ENCODE assay signal across 8 mouse cellular contexts in genomic region chr19:6046294-6047153, GRCm38 (mm10). TPM values are rescaled to one million over a fixed set of nuclear protein-coding genes. Genes with fewer than 3 reads are reported as not detected.
A peak's percentile ranks its signal among the peaks of the same experiment; 100 is the strongest.
DNase-seq lines count a peak whose midpoint lies in the region; ATAC-seq and TF ChIP-seq lines count a peak whose summit lies in the region.

Gene Syvn1, plus strand, starts transcription at chr19:6046576.

- under 1% methylated on average over 65 of the region's 65 CpGs for WGBS in hindbrain, embryonic 14.5 days

- DNase-seq in Patski (ENCODE audit: low read depth, low spot score), result peak; percentile 96
- DNase-seq in cerebellum, postnatal 25 days, result peak; percentile 93 to 95
- DNase-seq in frontal cortex, postnatal 25 days (ENCODE audit: low spot score in 2 of 2), result peak; percentile 79 to 80
- DNase-seq in hindbrain, embryonic 14.5 days (ENCODE audit: low spot score), result peak; percentile 95
- peak; percentile 90 to 92 for DNase-seq in layer of hippocampus, postnatal 36 days
- peak; percentile 96 for DNase-seq in lung, postnatal 36 days
- peak; percentile 97 for DNase-seq in retina, postnatal 1 day
- DNase-seq in urinary bladder, adult 18-20 months (ENCODE audit: low spot score in 2 of 2), result peak; percentile 84 to 88

- in situ Hi-C loops in Patski (cut with MboI; ENCODE audit: low pct_unique_long_range_greater_than_20kb), result no loop called here

- peaks cover 21% of the 10 kb centered on the region for H3K4me1 ChIP-seq in hindbrain, embryonic 14.5 days (replicated peaks; ENCODE audit: control insufficient read depth, insufficient read depth, low read length)

- ATAC-seq in Patski, result peak; percentile 86
- peak; percentile 93 for ATAC-seq in hindbrain, embryonic 14.5 days (ENCODE audit: low FRiP score)

- no peaks in the 10 kb centered on the region for H3K9me3 ChIP-seq in hindbrain, embryonic 14.5 days (ENCODE audit: control insufficient read depth, low read length)

- CTCF ChIA-PET in Patski (lab: Charles Lee), result interaction anchor here (1.1 to 3.4 kb wide), 3 partner anchors 8 to 81 kb away, joined by 3 to 13 read pairs (median 5); partner anchors contain the start of gene Pola2

- peak within 1 kb of the TSS; percentile 85 for H3K9ac ChIP-seq in hindbrain, embryonic 14.5 days

- peak within 1 kb of the TSS; percentile 98 for H3K4me3 ChIP-seq in hindbrain, embryonic 14.5 days (replicated peaks; ENCODE audit: low read length)

- H3K27me3 ChIP-seq in Patski, result no peaks in the 10 kb centered on the region
- no peaks in the 10 kb centered on the region for H3K27me3 ChIP-seq in hindbrain, embryonic 14.5 days (ENCODE audit: control insufficient read depth, insufficient read depth, low read length)

- TF ChIP-seq CTCF in Patski (IDR thresholded peaks at IDR 0.05), result no peak

- H3K27ac ChIP-seq in hindbrain, embryonic 14.5 days, result peak within 1 kb of the TSS; percentile 99

- POLR2A ChIA-PET in Patski (lab: Charles Lee), result interaction anchor here (0.6 to 1.8 kb wide), 11 partner anchors 9 to 223 kb away, joined by 3 to 15 read pairs (median 4); partner anchors contain the start of genes Capn1, Fau, Mrpl49 and Pola2

- peaks cover 37% of the 10 kb centered on the region for H3K36me3 ChIP-seq in hindbrain, embryonic 14.5 days (replicated peaks; ENCODE audit: control insufficient read depth, insufficient read depth)

- H3K4me2 ChIP-seq in hindbrain, embryonic 14.5 days (replicated peaks), result peak within 1 kb of the TSS; percentile 98

RNA-seq across cellular contexts. Expression of gene Syvn1, which starts in this region (rescaled TPM):
- polyA plus RNA-seq in Patski (2021), result 55.2 TPM
- 28.7 and 32.9 TPM in 2 replicates for polyA plus RNA-seq in hindbrain, embryonic 14.5 days (2014; fragmentation: Nextera tagmentation; extraction: Ambion mirVana)
- 10 to 100 TPM; 46.4 to 52.3 TPM for total RNA-seq in layer of hippocampus, postnatal 36 days (2021)

Comparison
In these comparisons a context has a peak if more than half of its experiments do, and no peak if none do; other contexts are left out.
1. Peak in every context shown above with its lines: DNase-seq, ATAC-seq, H3K4me3 ChIP-seq and H3K27ac ChIP-seq.